Mouse (Mus musculus) c-Kit-positive CD71-positive TER-119-negative erythroid progenitor cells, embryonic 14.5 days (primary cell): ENCODE measurements around the gene Prkn.

Experiments used
- DNase-seq: peaks from one replicate; pipeline ENCODE4 v3.0.0-alpha.2; 2013; ENCODE audit warnings: low read depth

Gene Prkn

DNA sequence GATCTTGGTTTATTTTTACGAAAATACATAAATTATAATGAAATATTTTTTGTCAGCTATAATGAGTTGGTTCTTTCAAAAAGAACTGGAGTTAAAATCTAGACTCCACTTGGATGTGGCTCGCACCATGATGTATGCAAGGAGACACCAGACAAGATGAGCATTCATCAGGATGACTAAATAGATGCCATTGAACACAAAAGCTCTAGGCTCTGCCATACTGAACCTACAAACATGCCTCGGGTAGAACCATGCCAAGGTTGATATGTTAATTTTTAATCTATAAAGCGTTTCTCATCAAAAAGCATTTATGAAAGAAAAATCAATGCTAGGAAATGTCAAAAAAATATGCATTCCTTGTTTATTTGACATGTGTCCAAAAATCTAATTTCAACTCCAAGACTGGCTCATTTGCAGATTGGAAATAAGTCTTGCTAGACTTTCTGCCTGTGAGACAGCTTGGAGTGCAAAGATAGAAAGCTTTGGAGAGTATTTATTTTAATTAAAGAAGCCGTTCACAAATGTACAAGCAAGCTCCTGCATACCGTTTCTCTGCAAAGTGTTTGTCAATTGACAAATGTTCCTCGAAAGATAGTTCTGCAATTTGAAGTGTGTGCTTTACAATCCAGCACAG is 1018.7 kb downstream of the Prkn start:
- no peak for DNase-seq

- DNase-seq, result no peak
These were observed 1021.0 kb downstream of the Prkn start for GRCm38 (mm10) chr17:11861178-11861577.

DNA sequence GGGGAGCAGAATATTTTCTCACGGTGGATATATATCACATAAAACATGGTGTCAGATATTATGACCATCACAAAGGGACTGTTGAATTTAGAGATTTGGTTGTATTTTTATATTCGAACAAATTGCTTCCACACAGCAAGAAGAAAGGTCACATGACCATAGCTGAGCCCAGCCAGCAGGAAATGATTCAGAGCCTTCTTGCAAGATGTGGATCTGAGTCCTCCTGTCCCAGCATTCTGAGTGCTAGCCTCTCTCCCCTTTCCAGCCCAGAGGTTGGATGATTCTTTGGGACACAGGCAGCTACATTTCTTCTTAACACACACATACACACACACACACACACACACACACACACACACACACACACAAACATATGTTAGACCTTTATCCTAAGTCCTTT is 1022.2 kb downstream of the Prkn start:
- DNase-seq, result no peak

DNA sequence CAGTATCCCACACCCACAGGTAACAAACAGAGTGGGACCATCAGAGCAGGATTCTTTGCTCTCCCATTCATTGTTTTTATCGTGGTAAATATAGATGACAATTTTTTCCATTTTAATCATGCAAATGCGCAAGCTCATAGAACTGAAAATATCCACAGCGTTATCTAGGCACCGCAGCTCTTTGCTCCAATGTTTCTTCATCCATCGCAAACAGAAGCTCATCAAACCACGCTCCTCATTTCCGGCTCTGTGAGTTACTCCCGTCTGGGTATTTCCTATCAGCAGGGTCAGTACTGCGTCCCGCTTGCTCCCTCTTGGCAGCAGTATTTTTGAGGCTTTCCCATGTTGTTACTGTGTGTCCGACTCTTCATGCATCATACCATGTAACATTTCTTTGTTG is 1022.8 kb downstream of the Prkn start:
- no peak for DNase-seq

GRCm38 (mm10) chr17:11866231-11866630 is 1026.0 kb downstream of the Prkn start:
- DNase-seq, result no peak

- DNase-seq, result no peak
These were observed 1027.3 kb downstream of the Prkn start for GRCm38 (mm10) chr17:11867334-11868095.

DNA sequence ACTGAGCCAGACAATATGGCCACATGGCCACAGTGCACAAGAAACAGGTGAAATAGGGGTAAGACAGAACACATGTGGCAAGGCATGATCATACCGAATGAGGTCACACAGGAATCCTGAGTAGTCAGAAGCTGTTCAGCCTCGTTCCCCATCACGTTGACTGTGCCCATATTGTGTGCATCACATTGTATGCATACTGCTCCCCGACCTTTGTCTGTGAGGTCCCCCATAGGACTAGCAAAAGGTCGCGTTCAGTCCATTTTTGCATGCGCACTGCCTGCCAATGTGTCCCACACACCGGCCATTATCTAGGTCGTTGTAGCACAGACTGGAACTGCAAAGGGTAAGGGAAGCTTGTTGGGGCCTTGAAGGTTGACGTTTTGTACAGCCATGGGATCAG is 1030.4 kb downstream of the Prkn start:
- no peak for DNase-seq

DNA sequence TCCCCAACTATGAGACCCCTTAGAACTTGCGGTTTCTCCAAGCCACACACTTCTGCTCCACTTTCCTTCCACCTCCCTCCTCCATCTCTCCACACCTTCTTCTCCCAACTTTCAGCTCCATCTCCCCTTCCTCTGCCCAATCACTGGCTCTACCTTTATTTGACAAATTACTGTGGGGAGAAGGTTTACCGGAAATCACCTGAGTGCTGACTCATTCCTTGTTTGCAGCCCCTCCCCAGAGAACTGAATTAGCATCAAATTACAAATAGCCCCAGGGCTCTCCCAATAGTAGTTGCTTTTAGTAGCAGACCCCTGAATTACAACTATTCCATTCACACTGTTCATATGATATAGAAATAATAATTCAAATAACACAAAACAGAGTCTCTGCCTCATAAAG is 1036.1 kb downstream of the Prkn start:
- no peak for DNase-seq

DNA sequence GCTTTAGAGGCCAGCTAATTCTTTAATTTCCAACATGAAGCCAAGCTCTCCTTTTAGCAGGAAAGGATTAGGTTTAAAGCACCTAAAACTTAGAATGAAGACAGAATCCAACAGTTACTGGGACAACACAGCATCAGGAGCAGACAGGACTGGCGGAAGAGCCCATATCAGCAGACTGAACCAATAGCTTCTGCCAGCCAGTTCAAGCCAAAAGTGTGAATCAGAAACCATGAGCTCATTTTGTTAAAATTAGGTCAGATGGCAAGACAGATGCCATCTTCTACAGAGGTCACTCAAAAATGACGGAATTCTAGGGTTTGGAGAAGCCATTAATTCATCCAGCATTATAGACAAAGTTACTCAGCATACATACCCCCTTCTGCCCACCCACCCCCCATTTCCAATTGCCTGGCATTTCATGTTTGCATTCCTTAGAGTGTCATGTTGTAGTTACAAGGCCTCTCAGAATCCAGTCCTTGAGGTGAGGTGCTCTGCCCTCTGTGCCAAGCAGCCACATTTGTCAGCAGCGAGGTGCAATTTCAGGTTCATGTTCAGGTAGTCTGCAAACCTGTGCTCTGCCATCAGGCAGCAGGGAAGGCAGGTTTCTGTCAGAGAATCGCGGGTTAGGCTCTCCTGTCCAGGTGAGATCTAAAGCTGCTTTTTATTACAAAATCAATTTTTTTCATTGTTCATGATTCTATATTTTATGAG is 1041.1 kb downstream of the Prkn start:
- DNase-seq, result no peak

GRCm38 (mm10) chr17:11885601-11886000 is 1045.4 kb downstream of the Prkn start:
- DNase-seq, result no peak

DNA sequence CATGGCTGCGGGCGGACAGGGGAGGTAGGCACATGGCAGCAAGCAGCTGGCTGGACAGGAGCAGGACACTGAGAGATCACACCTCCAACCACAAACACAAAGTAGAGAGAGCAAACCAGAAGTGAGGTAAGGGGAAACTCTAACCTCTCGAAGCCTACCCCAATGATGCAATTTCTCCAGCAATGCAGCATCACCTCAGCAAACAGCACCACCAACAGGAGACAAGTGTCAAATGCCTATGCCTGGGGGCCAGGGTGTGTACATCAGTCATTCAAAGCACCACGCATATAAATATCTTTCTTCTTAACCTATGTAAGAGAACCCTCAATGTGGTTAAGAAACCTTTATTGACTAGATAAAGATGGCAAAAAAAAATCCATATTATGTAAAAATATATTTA is 1046.8 kb downstream of the Prkn start:
- DNase-seq, result no peak

GRCm38 (mm10) chr17:11887591-11888205 is 1047.5 kb downstream of the Prkn start:
- DNase-seq, result no peak

- no peak for DNase-seq
These were observed 1048.6 kb downstream of the Prkn start for GRCm38 (mm10) chr17:11888806-11889205.

- DNase-seq, result no peak
These were observed 1060.1 kb downstream of the Prkn start for GRCm38 (mm10) chr17:11900300-11900699.

DNA sequence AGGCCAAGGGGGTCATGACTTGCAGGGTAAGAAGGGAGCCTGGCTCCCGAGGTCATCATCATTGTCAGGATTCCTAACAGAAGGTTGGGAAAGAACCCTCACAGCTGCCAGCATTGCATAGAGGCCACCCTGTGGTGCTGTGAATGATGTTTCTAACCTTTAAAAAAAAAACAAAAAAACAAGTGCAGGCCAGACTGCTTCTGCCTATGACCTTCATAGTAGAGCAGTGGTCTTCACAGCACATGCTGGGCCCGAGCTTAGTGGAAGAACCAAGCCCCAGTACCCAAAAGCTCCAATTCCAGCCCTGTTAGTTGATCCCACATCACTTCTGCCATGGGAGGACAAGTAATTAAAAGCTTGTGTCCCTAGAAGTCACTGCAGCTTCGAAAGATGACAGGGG is 1061.5 kb downstream of the Prkn start:
- DNase-seq, result no peak

- no peak for DNase-seq
These were observed 1062.8 kb downstream of the Prkn start for GRCm38 (mm10) chr17:11903001-11903400.

DNA sequence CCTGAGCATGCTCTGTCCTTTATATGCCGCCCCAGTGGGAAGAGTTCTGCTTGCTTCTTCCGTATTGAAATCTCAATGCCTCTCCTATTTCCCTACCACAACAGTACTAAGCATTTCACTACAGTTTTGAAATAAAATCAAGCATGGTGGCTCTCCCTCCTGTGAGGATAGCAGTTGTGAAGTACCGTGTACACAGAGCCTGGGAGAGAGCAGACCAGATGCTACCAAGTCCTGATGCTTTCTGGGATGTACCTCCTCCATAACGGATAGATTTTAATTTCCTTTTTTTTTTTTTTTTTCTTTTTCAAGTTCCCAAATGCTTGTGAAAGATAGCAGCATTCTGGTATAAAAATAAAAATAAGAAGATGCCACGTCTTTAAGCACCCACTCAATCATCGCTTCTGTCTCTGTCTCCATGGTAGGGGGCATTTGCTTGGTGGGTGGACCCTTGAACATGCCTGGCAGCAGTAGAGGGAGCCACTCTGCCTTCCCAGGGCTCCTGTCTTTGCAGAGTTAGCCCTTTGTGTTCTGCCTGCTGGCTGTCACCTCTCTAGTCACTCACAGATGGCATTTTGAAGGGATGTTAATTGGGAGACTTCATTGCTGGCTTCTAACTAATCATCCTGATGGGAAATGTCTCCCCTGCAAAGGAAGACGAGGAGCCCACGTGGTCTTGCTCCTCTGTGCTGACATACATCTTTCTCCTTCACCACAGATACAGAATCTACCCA is 1070.6 kb downstream of the Prkn start:
- DNase-seq, result no peak

DNA sequence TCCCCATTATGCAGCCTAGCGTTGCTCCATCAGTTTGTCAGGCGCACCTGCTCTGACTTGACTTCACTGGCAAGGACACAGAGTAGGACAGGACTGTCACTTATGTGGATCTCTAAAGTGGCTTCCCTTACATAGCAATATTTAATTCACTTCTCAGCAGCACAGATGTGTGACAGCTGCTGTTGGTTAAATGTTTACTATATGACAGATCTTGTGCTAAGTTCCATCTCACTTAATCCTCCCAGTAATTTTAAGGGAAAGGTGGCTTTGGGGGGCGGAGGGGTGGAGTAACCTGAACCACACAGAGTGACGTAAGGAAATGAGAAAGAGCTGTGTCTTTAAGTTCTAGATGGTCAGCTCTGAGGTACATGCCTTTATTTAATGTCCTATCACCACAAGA is 1072.0 kb downstream of the Prkn start:
- DNase-seq, result no peak

DNA sequence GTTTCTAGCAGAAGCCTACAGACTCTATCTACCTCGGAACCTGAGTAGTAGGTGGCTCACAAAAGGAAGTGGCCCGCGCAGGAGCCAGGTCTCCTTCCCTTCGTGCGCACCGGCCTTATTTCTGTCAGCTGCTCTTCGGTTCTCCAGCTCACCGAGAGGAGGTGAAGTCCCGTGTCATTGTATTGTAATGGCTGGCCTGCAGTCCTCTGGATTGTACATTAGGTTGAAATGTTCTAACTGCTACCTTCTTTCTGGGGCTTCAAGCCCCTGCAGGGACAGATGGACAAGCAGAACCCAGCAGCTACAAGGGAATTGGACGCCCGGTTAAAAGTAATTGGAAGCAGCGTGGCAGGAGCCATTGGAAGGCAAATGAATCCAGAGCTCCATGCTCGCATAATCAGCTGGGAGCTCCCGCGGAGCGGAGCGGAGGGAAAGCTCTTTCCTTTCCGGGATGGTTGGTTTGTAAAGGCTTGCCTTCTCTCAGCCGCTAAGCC is 1072.7 kb downstream of the Prkn start:
- no peak for DNase-seq

DNA sequence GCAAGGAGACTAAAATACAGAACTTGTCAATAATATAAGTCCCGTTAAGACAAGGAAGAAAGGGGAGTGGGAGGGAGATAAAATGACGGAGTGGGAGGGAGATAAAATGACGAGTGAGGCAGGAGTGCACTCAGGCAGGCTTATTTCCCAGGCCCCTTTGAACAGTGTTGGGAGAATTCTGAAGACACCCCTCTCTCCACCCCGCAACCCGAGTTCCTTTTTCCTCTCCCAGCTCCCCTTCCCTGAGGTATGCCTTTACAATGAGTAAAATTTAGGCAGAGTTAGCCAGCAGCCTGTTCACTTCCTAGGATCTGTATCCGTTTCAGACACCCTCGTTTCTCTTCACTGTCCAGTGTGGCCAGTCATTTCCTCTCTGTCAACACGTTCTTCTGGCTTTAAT is 1073.4 kb downstream of the Prkn start:
- DNase-seq, result no peak

DNA sequence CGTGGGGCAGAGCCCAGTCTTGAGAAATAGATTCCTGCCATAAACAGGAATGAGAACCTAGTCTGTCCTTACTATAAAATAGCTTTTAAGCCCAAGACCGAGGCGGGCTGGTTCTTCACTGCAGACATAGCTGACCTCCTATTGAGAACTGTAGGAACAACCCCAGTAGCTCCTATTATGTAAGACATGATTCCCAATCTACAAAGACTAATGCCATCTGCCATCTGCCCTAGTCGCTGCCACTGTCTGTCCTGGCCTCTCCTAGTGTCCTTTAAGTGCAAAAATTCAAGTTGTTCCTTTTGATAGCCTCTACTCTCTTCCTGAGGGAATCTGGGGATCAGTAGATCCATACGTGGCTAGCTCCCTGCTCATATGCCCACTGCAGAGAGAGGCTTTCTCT is 1074.3 kb downstream of the Prkn start:
- no peak for DNase-seq
